Mouse (Mus musculus) embryo, embryonic 11 days (tissue): ENCODE results near the gene Sdccag8.

Experiments used
- DNase-seq: peaks from one replicate; pipeline ENCODE4 v3.0.0-alpha.2; 2015

Gene Sdccag8

DNA sequence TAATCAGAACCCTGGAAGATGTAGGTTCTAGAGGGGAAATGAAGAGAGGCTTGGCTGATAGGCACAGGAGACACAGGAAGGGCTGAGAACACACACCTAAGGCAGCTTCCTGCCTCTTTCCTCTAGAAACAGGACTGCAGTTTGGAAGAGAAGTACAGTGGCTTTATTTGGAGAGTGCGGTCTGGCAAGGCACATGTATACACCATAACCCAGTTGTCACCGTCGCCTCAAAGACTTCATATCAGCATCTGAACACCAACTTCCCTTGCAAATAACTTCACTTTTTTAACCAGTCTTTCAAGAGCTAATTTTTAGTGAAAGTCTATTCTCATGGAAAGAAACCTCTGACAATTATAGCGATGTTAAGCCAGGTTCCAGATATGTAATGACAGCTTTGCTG, 177.0 kb downstream of the Sdccag8 start:
- no peak for DNase-seq

DNA sequence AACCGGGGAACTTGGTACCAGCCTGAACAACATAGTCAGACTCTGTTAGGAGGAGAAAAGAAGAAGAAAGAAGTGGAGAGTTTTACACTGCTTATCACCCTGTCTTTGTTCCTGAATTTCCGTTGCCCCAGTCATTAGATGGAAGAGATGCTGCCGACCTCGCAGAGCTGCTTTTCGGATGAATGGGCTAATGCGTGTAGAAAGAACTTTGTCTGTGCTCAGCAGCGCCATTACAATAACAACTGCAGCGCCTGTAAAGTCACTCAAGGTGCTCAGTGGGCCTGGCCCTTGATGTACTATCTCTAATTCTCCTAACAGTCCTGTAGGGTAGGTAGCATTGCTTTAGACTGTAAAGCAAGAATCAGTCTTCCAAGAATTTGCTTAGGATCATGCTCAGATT, 178.1 kb downstream of the Sdccag8 start:
- no peak for DNase-seq

DNA sequence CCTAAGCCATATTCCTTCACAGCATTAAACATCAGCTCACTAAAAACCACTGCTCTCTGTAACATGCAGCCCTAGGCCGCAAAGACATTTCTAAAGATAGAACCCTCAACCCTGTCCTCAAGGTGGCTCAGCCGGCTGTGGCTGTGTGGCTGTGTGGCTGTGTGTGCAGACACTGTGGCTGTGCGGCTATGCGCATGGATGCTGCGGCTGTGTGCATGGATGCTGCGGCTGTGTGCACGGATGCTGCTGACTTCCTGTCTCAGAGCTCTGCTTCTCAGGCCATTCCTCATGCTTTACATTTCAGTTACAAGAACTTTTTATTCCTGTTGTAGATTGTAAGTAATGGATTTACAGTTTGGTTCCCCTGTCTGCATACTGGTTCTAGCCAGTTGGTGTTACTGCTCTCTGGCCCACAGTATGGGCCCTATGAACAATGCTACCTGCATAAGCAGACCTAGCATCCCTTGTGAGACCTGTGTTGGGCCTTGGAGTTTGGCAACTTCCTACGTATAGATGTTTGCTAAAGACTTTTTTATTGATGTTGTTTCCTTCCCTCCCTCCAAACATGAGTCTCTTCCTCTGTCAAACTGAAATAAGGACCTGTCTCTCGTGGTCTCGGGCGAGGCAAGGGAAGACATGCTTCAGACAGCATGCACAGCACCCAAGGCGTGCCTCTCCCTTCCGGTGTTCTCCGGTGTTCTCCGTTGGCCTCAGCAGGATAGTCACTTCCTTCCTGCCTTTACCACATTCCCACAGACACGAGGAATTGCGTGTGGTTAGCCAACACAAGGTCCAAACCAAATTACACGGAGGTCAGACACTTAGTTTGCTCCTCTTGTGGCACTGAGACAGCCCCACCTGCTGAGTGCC, 178.9 kb downstream of the Sdccag8 start:
- DNase-seq: no peak

DNA sequence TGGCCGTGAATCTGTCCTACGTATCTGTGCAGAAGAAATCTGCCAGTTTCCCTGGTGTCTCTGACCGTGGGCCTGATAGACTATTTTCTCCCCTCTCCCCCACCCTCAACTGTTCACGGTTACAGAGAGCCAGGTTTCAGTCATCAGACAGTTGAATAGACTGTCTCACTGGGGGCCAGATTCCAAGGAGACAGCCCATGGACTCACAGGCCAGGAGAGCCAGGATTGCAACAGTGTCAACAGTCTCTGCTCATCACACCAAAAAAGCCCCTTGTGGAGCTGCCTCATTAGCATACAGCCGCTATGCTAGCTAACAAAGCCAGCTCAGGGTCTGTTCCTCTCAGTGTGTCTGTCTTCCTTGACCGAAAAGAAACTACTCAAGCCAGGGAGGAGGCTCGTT, 179.6 kb downstream of the Sdccag8 start:
- peak; percentile 68 for DNase-seq

DNA sequence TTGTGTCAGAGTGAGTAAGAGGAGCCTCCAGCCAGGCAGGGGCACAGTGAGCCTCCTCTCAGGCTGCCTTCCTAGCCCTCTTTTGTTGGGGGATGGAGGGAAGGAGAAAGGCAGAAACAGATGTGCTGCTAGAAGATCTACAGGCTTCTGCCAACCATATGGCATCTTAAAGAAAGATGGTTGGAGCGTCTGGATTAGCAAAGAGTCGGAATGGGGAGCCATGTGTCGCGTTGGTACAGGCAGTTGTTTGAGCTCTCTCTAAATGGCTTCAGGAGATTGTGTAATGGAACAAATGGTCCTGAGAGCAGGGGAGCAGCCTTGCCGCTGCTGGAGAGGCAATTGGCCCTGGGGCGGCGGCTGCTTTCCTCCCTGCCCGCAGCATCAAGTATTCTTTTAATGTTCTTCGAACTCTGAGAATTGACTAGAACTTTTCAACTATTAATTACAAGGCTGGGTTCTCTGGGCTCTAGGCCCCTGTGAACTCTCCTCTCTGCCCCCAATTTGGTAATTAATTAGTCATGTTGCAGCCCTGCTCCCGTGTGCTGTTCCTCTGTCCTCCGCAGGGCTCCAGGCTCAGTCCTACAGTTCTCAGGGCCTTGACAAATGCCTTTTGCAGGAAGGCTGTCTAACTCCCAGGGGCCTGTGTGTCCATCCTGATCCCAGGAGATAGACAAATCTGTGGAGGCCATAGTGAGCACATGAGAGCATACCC, 180.4 kb downstream of the Sdccag8 start:
- peak; percentile 71 for DNase-seq

DNA sequence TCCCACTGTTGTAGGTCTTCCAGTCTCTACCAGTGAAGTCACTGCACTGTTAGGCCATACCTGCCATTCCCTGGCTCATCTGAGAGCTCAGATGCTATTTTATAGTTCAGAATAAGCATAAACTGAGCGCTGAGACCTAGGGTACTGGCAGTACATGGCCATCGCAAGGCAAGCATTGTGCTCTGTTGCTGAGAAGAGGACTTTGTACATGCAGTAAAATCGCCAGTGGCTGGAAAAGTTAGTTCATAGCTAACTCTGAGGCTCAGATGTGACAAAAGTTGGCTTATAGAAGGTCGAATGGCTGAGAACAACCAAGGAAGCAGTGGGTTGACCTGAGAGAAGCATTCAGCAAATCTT, 180.9 kb downstream of the Sdccag8 start:
- DNase-seq: no peak

DNA sequence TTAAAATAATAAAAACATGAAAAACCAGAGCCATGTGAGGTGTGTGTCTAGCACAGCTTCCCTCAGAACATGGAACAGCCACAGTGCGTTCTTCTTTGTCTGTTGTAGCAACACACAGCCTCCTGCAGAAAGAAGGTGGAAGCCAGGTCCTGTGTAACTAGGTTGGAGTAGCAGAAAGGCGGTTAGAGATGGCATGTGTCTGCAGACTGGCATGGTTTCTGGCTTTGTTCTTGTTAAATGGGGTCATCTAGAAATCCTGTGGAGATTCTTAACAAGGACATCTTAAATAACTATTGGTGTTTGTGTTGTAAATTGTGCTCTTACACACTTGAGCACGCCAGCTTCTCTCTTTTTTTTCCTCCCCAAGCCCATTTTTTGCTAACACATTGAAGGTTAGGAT, 181.7 kb downstream of the Sdccag8 start:
- DNase-seq: no peak

DNA sequence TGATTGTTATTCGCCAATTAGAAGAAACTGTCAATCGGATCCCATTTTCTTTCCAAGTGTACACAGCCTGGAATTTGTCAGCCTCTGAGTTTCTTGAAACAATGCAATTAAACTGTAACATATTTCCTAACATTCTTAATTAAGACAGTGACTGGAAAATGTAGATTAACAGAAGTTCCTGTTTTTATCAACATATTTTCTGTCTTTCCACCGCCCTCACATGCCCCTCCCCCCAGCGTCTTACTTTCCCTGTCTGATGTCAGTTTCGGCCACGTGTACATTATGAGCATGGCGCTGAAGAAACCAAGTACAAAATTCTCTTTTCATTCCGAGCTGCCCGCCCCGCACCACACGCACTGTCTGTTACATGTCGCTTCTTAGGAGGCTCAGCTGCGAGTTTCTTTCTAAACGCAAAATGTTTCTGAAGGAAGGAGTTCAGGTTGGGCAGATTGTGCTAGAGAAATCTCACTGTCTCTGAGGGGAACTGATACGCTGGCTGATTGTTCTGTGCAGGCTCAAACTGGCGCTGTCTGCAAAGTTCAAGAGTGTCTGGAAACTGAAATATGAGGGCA, 182.3 kb downstream of the Sdccag8 start:
- peak; percentile 68 for DNase-seq

DNA sequence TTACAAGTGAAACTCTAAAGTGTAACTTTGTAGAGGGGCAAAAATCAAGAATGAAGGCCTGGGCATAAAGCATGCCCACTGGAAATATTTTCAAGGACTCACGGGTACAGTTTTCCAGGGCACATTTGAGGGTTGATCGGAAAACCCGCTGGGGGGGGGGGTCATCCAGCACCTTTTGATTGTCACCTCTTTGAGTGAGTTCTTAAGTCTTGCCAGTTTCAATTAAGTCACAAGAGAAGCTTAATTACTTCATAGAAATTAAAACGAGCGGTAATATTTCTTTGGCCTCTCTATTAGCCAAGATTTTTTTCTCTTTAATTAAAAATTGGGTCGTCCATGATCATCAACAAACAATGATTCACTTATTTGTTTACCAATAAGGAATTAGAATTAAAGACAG, 182.8 kb downstream of the Sdccag8 start:
- DNase-seq: no peak

DNA sequence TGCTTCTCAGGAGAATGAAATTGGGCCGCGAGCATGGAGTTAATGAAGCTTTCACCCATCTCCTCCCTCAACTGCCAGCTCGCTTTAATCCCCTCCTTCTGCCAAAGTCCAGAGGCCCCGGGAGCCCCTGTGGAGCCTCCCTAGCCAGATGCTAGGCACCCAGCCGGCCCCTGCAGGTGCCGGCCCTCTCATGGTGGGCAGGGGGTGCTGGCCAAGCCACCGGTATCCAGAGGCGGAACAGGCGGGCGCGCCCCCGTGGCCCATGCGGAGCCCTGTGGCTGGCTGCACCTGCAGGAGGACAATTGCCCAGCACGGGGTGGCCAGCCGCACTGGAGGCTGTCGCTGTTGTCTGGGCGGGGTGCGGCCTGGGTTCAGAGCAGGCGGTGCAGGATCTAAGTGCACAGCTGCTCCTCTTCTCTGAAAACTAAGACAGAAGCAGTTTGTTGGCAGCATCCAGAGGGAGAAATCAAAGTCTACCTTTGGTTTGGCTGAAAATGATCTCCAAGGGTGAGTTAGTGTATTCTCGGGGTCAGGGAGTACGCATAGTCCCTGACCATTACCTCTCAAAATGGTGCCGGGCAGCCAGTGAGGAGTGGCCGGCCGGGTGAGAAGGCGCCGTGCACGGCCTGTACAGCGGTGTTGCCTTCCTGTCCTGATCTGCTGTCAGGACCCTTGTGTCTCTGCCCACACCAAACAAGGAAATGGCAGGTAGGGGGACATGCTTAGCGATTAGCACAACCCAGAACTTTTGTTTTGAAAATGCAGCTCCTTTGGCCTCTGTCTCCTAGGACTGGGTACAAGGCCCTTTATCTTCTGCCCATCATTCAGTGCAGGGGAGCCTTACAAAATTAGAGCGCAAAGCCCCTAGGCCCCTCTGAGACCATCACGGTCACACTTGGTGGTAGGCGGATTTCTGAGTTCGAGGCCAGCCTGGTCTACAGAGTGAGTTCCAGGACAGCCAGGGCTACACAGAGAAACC, 183.5 kb downstream of the Sdccag8 start:
- peak; percentile 62 for DNase-seq

DNA sequence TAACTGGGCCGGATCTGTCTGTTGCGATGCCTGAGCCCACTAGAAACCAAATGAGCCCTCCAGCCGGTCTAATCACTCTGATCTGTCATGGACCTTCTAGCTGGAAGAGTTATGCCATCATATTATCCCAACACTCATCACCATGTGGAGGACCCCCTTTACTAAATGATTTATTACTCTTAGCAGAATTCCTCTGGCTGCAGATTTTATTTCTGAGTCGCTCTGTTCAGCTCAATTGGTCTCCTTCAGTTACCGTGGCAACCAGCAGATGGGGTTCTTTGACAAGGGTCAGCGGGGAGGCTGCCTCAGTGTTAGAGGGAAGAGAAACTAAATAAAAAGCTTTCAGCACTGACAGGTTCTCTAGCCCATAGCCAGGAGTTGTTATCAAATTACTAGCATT, 184.6 kb downstream of the Sdccag8 start:
- peak; percentile 84 for DNase-seq

DNA sequence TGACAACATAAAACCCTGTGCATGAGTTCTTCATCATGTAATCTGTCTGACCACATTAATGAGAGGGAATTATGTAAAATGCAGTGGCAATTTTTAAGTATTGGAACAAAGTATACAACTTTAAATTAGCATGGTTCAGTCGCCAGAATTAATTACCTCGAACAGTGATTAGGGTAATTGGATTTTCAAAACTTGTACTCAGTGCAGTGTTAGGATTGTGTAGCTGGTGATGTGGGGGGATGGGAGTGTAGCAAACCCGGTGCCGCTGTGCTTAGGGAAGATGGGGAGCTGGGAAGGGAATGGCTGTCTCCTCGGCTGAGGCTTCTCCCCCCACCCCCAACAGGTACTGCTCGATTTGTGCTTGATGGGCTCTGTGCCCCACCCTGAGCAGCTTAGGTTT, 188.5 kb downstream of the Sdccag8 start:
- DNase-seq: no peak

DNA sequence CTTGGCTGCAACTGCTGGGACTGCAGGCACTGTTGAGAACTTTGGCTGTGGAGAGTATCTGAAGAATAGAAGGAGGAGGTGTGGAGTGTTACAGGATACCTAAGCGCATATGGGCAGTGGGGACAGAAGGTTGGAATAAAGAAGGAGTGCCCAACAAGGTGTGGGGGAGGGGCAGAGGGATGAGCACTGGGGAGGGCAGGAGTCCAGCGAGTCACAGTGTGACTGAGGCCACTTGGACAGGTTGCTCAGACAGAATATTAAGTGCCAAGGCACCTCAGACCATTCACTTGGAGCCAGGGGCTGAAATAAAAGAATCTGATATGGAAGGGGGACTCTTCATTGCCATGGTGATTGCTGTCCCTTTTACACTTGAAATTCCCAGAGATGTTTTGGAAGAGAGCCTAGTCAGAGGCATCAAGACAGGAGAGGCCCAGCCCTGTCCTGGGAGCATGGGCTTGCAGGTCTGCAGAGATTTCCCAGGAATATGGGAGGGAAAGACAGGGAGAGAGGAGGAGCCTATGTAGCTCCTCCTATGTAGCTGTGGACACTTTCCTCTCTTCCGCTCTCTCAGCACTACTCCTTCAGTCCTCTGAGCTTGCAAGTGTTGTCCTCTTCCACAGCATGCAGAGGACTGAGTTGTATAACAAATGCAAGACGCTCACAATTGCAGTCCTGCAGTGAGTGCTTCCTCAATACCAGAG, 189.7 kb downstream of the Sdccag8 start:
- DNase-seq: no peak

DNA sequence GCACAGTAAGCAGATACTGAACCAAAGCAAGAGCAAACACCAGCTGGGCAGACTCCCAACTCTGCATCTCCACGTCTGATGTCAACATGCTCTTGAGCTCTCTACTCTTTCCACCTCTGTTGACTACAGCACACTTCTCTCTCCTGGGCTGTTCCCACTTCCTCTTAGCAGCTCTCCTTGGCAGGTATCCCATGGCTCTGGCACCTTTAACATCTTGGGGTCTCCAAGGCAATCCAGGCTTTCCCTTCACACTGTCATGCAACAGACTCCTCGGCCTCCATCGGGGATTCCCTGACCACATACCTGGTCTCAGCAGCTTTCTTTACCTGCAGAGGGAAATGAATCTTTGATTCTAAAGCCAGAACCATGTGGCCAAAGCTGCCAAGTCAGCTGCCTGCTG, 192.9 kb downstream of the Sdccag8 start:
- DNase-seq: no peak

DNA sequence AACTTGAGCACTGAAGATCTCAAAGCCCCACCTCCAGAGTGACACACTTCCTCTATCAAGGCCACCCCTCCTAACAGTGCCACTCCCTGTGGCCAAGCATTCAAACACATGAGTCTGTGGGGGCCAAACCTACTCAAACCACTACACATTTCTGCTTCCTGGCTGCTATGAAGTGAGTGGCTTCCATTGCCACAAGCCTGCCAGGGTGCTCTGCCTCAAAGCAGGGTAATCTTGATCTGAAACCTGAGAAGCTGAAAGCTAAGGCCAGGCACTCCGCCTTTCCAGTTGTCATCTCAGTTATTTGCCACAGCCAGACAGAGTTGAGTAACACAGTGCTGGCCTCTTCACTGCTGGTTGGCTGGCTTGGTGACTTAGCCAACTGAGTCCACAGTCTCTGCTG, 194.3 kb downstream of the Sdccag8 start:
- no peak for DNase-seq

DNA sequence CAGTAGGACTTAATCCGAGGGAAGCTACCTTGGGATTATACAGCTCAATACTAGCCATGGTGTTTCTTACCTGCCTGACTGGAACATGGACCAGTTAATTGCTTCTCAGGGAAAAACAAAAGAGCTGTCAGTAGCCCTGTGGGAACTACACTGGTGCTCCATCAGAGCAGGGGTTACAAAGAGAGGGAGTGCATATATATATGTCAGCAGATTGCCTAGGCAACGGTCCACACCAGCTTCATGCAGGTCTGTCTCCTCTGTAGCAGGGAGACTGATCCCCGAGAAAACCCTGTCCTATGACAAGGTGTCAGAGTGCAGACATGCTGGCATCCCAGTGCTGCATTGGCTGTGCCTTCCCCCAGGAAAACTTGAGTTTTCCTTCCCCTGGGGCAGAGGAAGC, 195.6 kb downstream of the Sdccag8 start:
- no peak for DNase-seq

DNA sequence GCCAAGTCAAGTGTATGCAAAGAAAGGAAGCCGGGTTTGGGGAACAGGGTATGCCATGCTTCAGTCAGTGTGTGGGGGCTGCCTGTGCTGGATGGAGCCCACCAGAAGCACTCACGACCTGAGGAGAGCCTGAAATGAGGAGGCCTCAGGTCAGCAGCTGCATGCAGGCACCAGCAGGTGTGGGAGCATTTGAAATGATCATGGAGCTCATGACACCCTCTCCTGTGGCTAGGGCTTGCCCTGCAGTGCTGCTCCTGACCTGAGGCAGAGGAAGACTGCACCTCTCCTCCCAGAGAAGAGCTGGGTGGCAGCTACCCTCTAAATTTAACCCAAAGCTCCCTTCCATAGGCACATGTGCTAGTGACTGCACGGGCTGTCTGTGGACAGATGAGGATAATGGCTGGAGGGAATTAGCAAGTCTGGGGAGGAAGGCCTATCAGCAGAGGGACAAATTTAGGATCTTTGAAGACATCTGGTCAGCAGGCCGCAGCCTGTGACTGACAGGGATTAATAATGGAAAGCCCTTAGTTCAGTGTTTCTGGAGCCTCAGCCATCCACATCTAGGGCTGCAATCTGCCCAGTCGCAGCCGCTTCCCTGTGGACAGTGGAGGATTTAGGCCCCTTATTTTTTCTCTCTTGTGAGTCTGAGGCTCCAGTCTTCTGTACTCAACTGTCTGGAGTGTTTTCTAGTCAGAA, 196.3 kb downstream of the Sdccag8 start:
- DNase-seq: no peak

DNA sequence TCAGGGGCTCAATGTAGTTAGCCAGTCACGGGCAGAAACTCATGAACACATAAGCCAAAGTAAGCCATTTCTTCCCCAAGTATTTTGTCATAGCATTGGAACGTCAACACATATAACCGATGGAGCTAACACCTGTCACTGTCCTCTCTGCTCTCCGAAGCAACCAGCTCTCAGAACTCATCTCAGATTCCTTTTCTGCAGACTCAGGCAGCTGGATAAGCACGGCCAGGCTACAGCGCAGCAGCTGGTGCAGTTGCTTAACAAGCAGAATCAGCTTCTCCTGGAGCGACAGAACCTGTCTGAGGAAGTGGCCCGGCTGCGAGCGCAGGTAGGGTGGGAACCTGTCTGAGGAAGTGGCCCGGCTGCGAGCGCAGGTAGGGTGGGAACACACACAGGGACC, 197.2 kb downstream of the Sdccag8 start:
- DNase-seq: no peak

DNA sequence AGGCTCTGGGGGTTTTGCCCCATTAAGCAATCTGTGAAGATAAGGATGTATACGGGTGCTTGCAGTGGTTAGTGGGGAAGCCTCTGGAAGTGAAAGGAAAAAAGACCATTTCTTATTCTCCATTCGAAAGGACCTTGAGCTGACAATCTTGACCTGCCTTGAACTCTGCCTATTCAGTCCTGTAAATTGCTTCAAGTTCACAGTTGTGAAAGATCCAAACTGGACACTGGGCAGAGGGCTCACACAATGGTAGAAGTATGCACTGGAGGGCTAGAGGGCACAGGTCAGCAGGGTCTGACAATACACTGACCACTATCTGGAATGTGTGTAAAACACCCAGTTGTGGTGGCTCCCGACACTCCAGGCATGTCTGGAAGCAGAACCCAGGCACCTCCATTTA, 198.3 kb downstream of the Sdccag8 start:
- DNase-seq: no peak

DNA sequence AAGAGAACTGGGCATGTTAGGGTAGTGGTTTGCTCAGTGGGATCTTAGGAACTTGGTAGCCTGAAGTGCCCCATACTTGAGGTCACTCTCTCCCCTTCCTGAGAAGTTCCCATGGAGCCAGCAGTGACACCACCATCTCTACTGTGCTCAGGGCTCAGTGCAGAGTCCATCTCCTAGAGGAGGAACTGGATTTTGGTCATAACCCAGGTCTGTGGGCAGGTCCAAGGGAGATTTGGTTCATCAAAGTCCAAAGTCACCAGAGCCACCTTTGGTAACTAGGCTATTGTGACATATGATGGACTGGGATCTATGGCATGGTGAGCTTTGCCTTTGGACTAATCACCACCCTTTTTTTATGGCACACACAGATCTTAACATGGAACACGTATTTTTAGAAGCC, 198.9 kb downstream of the Sdccag8 start:
- no peak for DNase-seq

DNA sequence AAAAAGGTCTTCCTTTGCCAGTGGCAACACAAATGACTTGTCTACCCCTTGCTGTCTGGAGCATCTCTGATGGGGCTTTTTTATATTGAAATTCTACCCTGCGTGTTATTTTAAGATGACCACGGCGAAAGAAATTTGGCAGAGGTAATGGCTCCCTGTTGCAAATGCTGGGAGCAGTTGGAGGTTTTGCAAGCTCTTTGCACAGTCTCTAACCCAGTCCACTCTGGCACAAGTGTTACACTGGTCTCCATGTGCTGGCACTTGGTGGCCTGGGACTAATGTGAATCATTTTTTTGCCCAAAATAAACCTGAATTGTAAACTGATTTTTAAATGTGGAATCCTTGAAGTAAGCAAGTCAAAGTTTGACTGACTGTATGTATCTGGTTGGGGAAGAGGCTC, 199.3 kb downstream of the Sdccag8 start:
- DNase-seq: no peak

DNA sequence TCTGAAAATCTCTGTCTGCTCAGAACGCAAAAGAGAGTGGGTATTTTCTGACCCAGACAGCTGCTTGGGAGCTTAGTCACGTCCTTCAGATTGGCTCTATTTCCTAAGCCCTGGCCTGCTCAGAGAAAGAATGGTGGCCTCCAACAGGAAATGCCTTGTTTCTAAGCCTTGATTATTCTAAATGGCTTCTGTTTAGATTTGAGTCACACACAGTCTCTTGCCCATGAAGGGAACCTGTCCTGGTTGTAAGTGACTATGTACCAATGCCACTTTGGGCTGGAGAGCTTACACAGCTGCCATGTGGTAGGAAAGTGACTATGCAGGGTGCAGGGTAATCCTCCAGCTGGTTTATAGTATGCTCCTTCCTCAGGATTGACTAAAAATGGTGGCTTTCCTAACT, 199.9 kb downstream of the Sdccag8 start:
- no peak for DNase-seq
